9 mouse cellular contexts compared by ENCODE assay signal in genomic region chr16:38536544-38537146, GRCm38 (mm10). TPM values are rescaled to one million over a fixed set of nuclear protein-coding genes. Genes with fewer than 3 reads are reported as not detected.
A peak's percentile ranks its signal among the peaks of the same experiment; 100 is the strongest.
DNase-seq lines count a peak whose midpoint lies in the region.
"Had no signal": no experiment of that assay in that cellular context is flagged by ENCODE, and none has a peak within 500 bp of the region (broad histone marks: within the 10 kb centered on the region; RNA-seq: fewer than 3 reads in every experiment).

No protein-coding gene starts in this region.

- H3K4me3 ChIP-seq in forebrain, embryonic 10.5 days: no peak overlapping the region
- H3K4me3 ChIP-seq: liver, embryonic 15.5 days had no signal

- H3K27me3 ChIP-seq in forebrain, embryonic 10.5 days (ENCODE audit: poor library complexity, severe bottlenecking): no peaks in the 10 kb centered on the region
- H3K27me3 ChIP-seq: liver, embryonic 15.5 days had no signal

- no peak overlapping the region for H3K27ac ChIP-seq in forebrain, embryonic 10.5 days
- H3K27ac ChIP-seq: liver, embryonic 15.5 days had no signal

- intact Hi-C loops in heart, postnatal 25 days (cut with DNase I): loop anchor here (1.0 to 10.0 kb wide), 3 partner anchors 188 to 521 kb away; no protein-coding TSS in a partner anchor

- H3K9me3 ChIP-seq in forebrain, embryonic 10.5 days: no peaks in the 10 kb centered on the region
- H3K9me3 ChIP-seq: liver, embryonic 15.5 days had no signal

- H3K36me3 ChIP-seq in forebrain, embryonic 10.5 days (replicated peaks): peaks cover 100% of the 10 kb centered on the region

- H3K4me1 ChIP-seq in forebrain, embryonic 10.5 days: no peaks in the 10 kb centered on the region
- H3K4me1 ChIP-seq: liver, embryonic 15.5 days had no signal

- 55% methylated on average over 8 of the region's 8 CpGs for WGBS in forebrain, embryonic 10.5 days

- DNase-seq in Muller cell, postnatal 12 days (ENCODE audit: inconsistent ontology term): peak; percentile 74
- DNase-seq in brain, embryonic 18.5 days (ENCODE audit: low read depth, low spot score): peak; percentile 20
- DNase-seq in forebrain, embryonic 10.5 days (ENCODE audit: extremely low spot score, low spot score): peak; percentile 49
- DNase-seq in heart, postnatal 25 days (ENCODE audit: low spot score): peak; percentile 51
- DNase-seq in layer of hippocampus, postnatal 14 days (ENCODE audit: low spot score in 2 of 2): peak; percentile 71 to 74
- DNase-seq in lung, postnatal 36 days: peak; percentile 92
- peak; percentile 65 for DNase-seq in right cerebral cortex, postnatal 25 days
- peak; percentile 64 to 67 for DNase-seq in urinary bladder, postnatal 36 days (ENCODE audit: low spot score in 2 of 2)

RNA-seq across cellular contexts. Expression of gene Poglut1, which starts 13.4 kb away (rescaled TPM):
- 69.8 and 72.2 TPM in 2 replicates for polyA plus RNA-seq in forebrain, embryonic 10.5 days (2016; fragmentation: Nextera tagmentation; extraction: Ambion mirVana)
- total RNA-seq in heart, postnatal 25 days (2021): 10 to 100 TPM in 1 of 2 experiments, 1 to 10 TPM in 1; 9.5 to 10.4 TPM
- total RNA-seq in layer of hippocampus, postnatal 14 days (2021): 10 to 100 TPM; 42.2 to 44.3 TPM

RNA-seq across cellular contexts. Expression of gene Timmdc1, which starts 14.2 kb away (rescaled TPM):
- polyA plus RNA-seq in forebrain, embryonic 10.5 days (2016; fragmentation: Nextera tagmentation; extraction: Ambion mirVana): 33.1 and 36.7 TPM in 2 replicates
- total RNA-seq in heart, postnatal 25 days (2021): 10 to 100 TPM; 70.7 to 75.8 TPM
- 10 to 100 TPM; 29.6 to 34.4 TPM for total RNA-seq in layer of hippocampus, postnatal 14 days (2021)

RNA-seq across cellular contexts. Expression of gene Tmem39a, which starts 21.9 kb away (rescaled TPM):
- 75.5 and 86.3 TPM in 2 replicates for polyA plus RNA-seq in forebrain, embryonic 10.5 days (2016; fragmentation: Nextera tagmentation; extraction: Ambion mirVana)
- 10 to 100 TPM; 18.3 to 27.7 TPM for total RNA-seq in heart, postnatal 25 days (2021)
- 10 to 100 TPM; 24.0 to 25.5 TPM for total RNA-seq in layer of hippocampus, postnatal 14 days (2021)

Comparison
In these comparisons a context has a peak if more than half of its experiments do, and no peak if none do; other contexts are left out.
1. DNase-seq: peak in every context shown above with its lines; median percentile 92 in lung, postnatal 36 days; 74 in Muller cell, postnatal 12 days; 72 in layer of hippocampus, postnatal 14 days; 66 in urinary bladder, postnatal 36 days; 65 in right cerebral cortex, postnatal 25 days; 51 in heart, postnatal 25 days; 49 in forebrain, embryonic 10.5 days; 20 in brain, embryonic 18.5 days.